In genomic region chr3:130883928-130884327, GRCm38 (mm10) we compare ENCODE assay signal across 20 mouse cellular contexts.
"Had no signal": no experiment of that assay in that cellular context is flagged by ENCODE, and none has a peak within 500 bp of the region (broad histone marks: within the 10 kb centered on the region; RNA-seq: fewer than 3 reads in every experiment).

No protein-coding gene starts in this region.

- H3K4me1 ChIP-seq: liver, embryonic 12.5 days; liver, embryonic 15.5 days had no signal

- ATAC-seq: intestine, embryonic 15.5 days; liver, embryonic 12.5 days had no signal

- DNase-seq: kidney, adult 11 months; kidney, adult 8-10 months; kidney, postnatal 10 days; kidney, postnatal 36 days; layer of hippocampus, adult 9-11 months; liver; lung, postnatal 14 days; midbrain, embryonic 14.5 days; right cerebral cortex, postnatal 4 days; thymus, adult 2 months; thymus, postnatal 14 days; thymus, postnatal 4 days had no signal

- H3K27me3 ChIP-seq: intestine, embryonic 15.5 days; kidney, embryonic 15.5 days; limb, embryonic 13.5 days; liver, embryonic 12.5 days; liver, embryonic 15.5 days had no signal

- H3K36me3 ChIP-seq: intestine, embryonic 15.5 days; kidney, embryonic 15.5 days; limb, embryonic 10.5 days; limb, embryonic 13.5 days; liver, embryonic 12.5 days; liver, embryonic 15.5 days had no signal

- H3K27ac ChIP-seq: intestine, embryonic 15.5 days; kidney, embryonic 15.5 days; limb, embryonic 10.5 days; limb, embryonic 13.5 days; liver, embryonic 12.5 days; liver, embryonic 15.5 days; stomach, postnatal 0 days had no signal

- H3K4me3 ChIP-seq: intestine, embryonic 15.5 days; kidney, embryonic 15.5 days; limb, embryonic 10.5 days; limb, embryonic 13.5 days; liver, embryonic 12.5 days; liver, embryonic 15.5 days had no signal

- H3K4me2 ChIP-seq: intestine, embryonic 15.5 days; kidney, embryonic 15.5 days; limb, embryonic 13.5 days; liver, embryonic 12.5 days; liver, embryonic 15.5 days; midbrain, embryonic 11.5 days had no signal

- H3K9ac ChIP-seq: intestine, embryonic 15.5 days; kidney, embryonic 15.5 days; limb, embryonic 13.5 days; liver, embryonic 12.5 days; liver, embryonic 15.5 days had no signal

- H3K9me3 ChIP-seq: intestine, embryonic 15.5 days; kidney, embryonic 15.5 days; limb, embryonic 10.5 days; liver, embryonic 12.5 days; liver, embryonic 15.5 days had no signal
